Mouse (Mus musculus) ES-E14 (cell line): ENCODE measurements around the gene Ly6g6f.

Experiments
- CHD2 ChIP-seq: IDR thresholded peaks from 2 replicates; pipeline ENCODE4 v1.6.1; 2014; ENCODE audit warnings: mild to moderate bottlenecking, low read depth, low read length, inconsistent platforms
- HCFC1 ChIP-seq: IDR thresholded peaks from 2 replicates; pipeline ENCODE4 v1.6.1; 2012; ENCODE audit warnings: low read length, inconsistent platforms, borderline replicate concordance; ENCODE audit not compliant: insufficient read depth

DNA sequence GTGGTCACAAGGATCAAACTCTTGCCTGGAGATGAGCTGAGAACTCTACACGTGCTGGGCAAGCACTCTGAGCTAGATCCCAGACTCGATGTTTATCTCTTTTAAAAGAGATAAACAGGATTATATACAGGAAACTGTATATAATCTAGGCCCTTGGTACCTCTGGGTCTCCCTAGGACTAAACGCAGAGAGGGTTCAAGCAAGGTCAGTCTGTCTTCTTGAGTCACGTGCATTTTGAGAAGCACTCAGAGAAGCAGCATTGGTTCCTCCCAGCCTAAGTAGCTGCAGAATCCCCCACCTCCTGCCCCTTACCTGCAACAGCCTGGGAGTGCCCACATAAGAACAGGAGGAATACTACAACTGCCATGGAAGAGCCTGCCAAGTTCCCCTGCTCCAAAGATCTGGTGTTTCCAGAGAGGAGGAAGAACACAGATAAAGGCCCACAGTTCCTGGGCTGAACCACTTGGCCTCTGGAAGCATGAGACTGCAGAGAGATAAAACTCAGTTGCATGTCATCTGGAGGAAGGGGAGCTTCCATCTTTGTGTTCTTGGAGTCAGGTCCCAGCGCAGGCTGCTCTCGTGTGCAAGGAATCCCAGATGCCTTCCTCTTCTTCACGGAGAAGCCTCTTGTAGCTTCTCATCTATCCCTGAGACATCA, at the start of gene Ly6g6f:
- TF ChIP-seq CHD2 (no peak), HCFC1 (no peak)
